Mouse (Mus musculus): ENCODE results near the gene Adam10. TPM values are rescaled to one million over a fixed set of nuclear protein-coding genes. Genes with fewer than 3 reads are reported as not detected.

Gene Adam10
- polyA plus RNA-seq, 1 experiment from 2014 or later = 72.1 TPM

DNA sequence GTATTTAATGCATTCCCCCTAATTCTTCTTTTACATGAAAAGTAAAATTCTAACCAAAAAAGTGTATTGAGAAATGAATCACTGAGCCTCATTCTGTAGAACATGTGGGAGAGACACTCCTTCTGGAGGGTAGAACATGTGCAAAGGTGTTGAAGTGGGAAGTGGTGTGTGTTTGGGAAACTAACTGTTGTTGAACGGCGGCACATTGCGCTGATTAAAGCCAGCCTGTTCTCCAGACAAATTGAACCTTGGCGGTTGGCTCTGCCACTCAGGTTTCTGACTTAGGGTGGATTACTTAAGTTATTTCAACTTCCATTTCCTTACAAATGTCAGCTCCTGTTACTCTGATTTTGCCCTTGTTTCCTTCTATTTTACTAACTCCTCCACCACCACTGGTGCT is 5.1 kb upstream of the Adam10 start:
- H3K36me3 ChIP-seq (ENCODE audit: control insufficient read depth, insufficient read depth, low read length) = no peaks in the 10 kb centered on the region
- 0 out of 4 replicates have a peak, but pooled peaks cover 0 to 3% of the 10 kb centered on the region in 2 experiments for H3K4me1 ChIP-seq (ENCODE audit: control insufficient read depth in 2 of 2, insufficient read depth in 2 of 2, low read length in 2 of 2)
- no peak for ATAC-seq (ENCODE audit: insufficient number of reproducible peaks, insufficient read depth, low FRiP score, low read depth)
- H3K9me3 ChIP-seq (ENCODE audit: control insufficient read depth, low read length) = no peaks in the 10 kb centered on the region
- no peak overlapping the region for H3K4me2 ChIP-seq (ENCODE audit: low read length)
- H3K4me3 ChIP-seq (ENCODE audit: control insufficient read depth in 1 of 2, insufficient read depth in 1 of 2, low read depth in 1 of 2, low read length in 2 of 2) = no peak overlapping the region
- no peak overlapping the region for H3K27ac ChIP-seq (replicated peaks in 1 of 2; ENCODE audit: control insufficient read depth in 1 of 2, insufficient read depth in 1 of 2, low read depth in 2 of 2, low read length in 2 of 2)
- H3K9ac ChIP-seq (ENCODE audit: low read length) = no peak overlapping the region
- no peaks in the 10 kb centered on the region for H3K27me3 ChIP-seq (ENCODE audit: control insufficient read depth, insufficient read depth, low read length)
- 67% methylated on average over 4 of the region's 4 CpGs for WGBS

DNA sequence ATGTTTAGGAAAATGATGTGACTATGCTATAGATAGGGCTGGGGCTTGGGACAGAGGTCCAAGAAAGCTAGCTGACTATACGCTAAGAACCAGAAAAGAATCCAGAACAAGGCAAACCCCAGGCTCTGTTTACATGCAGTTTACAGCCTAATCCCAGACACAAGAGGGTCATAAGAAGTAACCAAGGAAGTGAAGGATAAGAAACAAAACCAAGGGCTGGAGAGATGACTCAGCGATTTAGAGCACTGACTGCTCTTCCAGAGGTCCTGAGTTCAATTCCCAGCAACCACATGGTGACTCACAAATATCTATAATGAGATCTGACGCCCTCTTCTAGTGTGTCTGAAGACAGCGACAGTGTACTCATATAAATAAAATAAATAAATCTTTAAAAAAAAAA is 3.7 kb upstream of the Adam10 start:
- H3K9ac ChIP-seq (ENCODE audit: low read length) = no peak overlapping the region
- no peaks in the 10 kb centered on the region for H3K27me3 ChIP-seq (ENCODE audit: control insufficient read depth, insufficient read depth, low read length)
- no peak overlapping the region for H3K4me2 ChIP-seq (ENCODE audit: low read length)
- WGBS = 74% methylated on average over 4 of the region's 4 CpGs
- H3K9me3 ChIP-seq (ENCODE audit: control insufficient read depth, low read length) = no peaks in the 10 kb centered on the region
- no peaks in the 10 kb centered on the region for H3K36me3 ChIP-seq (ENCODE audit: control insufficient read depth, insufficient read depth, low read length)
- no peak overlapping the region for H3K4me3 ChIP-seq (ENCODE audit: control insufficient read depth in 1 of 2, insufficient read depth in 1 of 2, low read depth in 1 of 2, low read length in 2 of 2)
- no peak overlapping the region for H3K27ac ChIP-seq (replicated peaks in 1 of 2; ENCODE audit: control insufficient read depth in 1 of 2, insufficient read depth in 1 of 2, low read depth in 2 of 2, low read length in 2 of 2)
- 0 out of 4 replicates have a peak, but pooled peaks cover 0 to 3% of the 10 kb centered on the region in 2 experiments for H3K4me1 ChIP-seq (ENCODE audit: control insufficient read depth in 2 of 2, insufficient read depth in 2 of 2, low read length in 2 of 2)
- ATAC-seq (ENCODE audit: insufficient number of reproducible peaks, insufficient read depth, low FRiP score, low read depth) = no peak

- ATAC-seq (ENCODE audit: insufficient number of reproducible peaks, insufficient read depth, low FRiP score, low read depth) = no peak
- Histone ChIP-seq H3K4me1 (ENCODE audit: control insufficient read depth in 2 of 2, insufficient read depth in 2 of 2, low read length in 2 of 2) (peaks cover 0 to 6% of the 10 kb centered on the region in 2 experiments; a peak in 1 of 4 replicates), H3K27ac (replicated peaks in 1 of 2; ENCODE audit: control insufficient read depth in 1 of 2, insufficient read depth in 1 of 2, low read depth in 2 of 2, low read length in 2 of 2) (no peak overlapping the region), H3K36me3 (ENCODE audit: control insufficient read depth, insufficient read depth, low read length) (no peaks in the 10 kb centered on the region), H3K9me3 (ENCODE audit: control insufficient read depth, low read length) (no peaks in the 10 kb centered on the region), H3K4me3 (ENCODE audit: control insufficient read depth in 1 of 2, insufficient read depth in 1 of 2, low read depth in 1 of 2, low read length in 2 of 2) (no peak overlapping the region), H3K4me2 (ENCODE audit: low read length) (no peak overlapping the region), H3K27me3 (ENCODE audit: control insufficient read depth, insufficient read depth, low read length) (no peaks in the 10 kb centered on the region), H3K9ac (ENCODE audit: low read length) (no peak overlapping the region)
- WGBS = 82% methylated on average over 5 of the region's 5 CpGs
These were observed 2.8 kb upstream of the Adam10 start for GRCm38 (mm10) chr9:70675961-70676360.

GRCm38 (mm10) chr9:70679132-70680091 is 615 bp downstream of the Adam10 start:
- H3K36me3 ChIP-seq (ENCODE audit: control insufficient read depth, insufficient read depth, low read length) = no peaks in the 10 kb centered on the region
- ATAC-seq (ENCODE audit: insufficient number of reproducible peaks, insufficient read depth, low FRiP score, low read depth) = peak; percentile 68
- peak overlapping the region; percentile 84 to 97 for H3K4me3 ChIP-seq (ENCODE audit: control insufficient read depth in 1 of 2, insufficient read depth in 1 of 2, low read depth in 1 of 2, low read length in 2 of 2)
- H3K27me3 ChIP-seq (ENCODE audit: control insufficient read depth, insufficient read depth, low read length) = no peaks in the 10 kb centered on the region
- no peaks in the 10 kb centered on the region for H3K9me3 ChIP-seq (ENCODE audit: control insufficient read depth, low read length)
- under 1% methylated on average over 85 of the region's 103 CpGs for WGBS
- H3K4me2 ChIP-seq (ENCODE audit: low read length) = peak overlapping the region; percentile 81
- H3K27ac ChIP-seq (replicated peaks in 1 of 2; ENCODE audit: control insufficient read depth in 1 of 2, insufficient read depth in 1 of 2, low read depth in 2 of 2, low read length in 2 of 2) = peak overlapping the region; percentile 87 to 97
- peak overlapping the region; percentile 97 for H3K9ac ChIP-seq (ENCODE audit: low read length)
- H3K4me1 ChIP-seq (ENCODE audit: control insufficient read depth in 2 of 2, insufficient read depth in 2 of 2, low read length in 2 of 2) = peaks cover 0 to 22% of the 10 kb centered on the region in 2 experiments; a peak in 2 of 4 replicates

GRCm38 (mm10) chr9:70682202-70682601 is 3.4 kb downstream of the Adam10 start:
- WGBS = 31% methylated on average over 1 of the region's 1 CpGs
- Histone ChIP-seq H3K36me3 (ENCODE audit: control insufficient read depth, insufficient read depth, low read length) (no peaks in the 10 kb centered on the region), H3K27me3 (ENCODE audit: control insufficient read depth, insufficient read depth, low read length) (no peaks in the 10 kb centered on the region), H3K9me3 (ENCODE audit: control insufficient read depth, low read length) (no peaks in the 10 kb centered on the region), H3K4me1 (ENCODE audit: control insufficient read depth in 2 of 2, insufficient read depth in 2 of 2, low read length in 2 of 2) (peaks cover 0 to 38% of the 10 kb centered on the region in 2 experiments; a peak in 2 of 4 replicates), H3K27ac (replicated peaks in 1 of 2; ENCODE audit: control insufficient read depth in 1 of 2, insufficient read depth in 1 of 2, low read depth in 2 of 2, low read length in 2 of 2) (no peak overlapping the region), H3K9ac (ENCODE audit: low read length) (no peak overlapping the region), H3K4me3 (ENCODE audit: control insufficient read depth in 1 of 2, insufficient read depth in 1 of 2, low read depth in 1 of 2, low read length in 2 of 2) (no peak overlapping the region), H3K4me2 (ENCODE audit: low read length) (no peak overlapping the region; the same call in 1 of the 2 replicates)
- ATAC-seq (ENCODE audit: insufficient number of reproducible peaks, insufficient read depth, low FRiP score, low read depth) = no peak

- Histone ChIP-seq H3K4me3 (ENCODE audit: control insufficient read depth in 1 of 2, insufficient read depth in 1 of 2, low read depth in 1 of 2, low read length in 2 of 2) (no peak overlapping the region), H3K4me2 (ENCODE audit: low read length) (peak overlapping the region; percentile 23; the same call in 1 of the 2 replicates), H3K36me3 (ENCODE audit: control insufficient read depth, insufficient read depth, low read length) (no peaks in the 10 kb centered on the region), H3K27ac (replicated peaks in 1 of 2; ENCODE audit: control insufficient read depth in 1 of 2, insufficient read depth in 1 of 2, low read depth in 2 of 2, low read length in 2 of 2) (no peak overlapping the region), H3K9ac (ENCODE audit: low read length) (no peak overlapping the region), H3K4me1 (ENCODE audit: control insufficient read depth in 2 of 2, insufficient read depth in 2 of 2, low read length in 2 of 2) (peaks cover 2 to 46% of the 10 kb centered on the region in 2 experiments; a peak in 3 of 4 replicates), H3K27me3 (ENCODE audit: control insufficient read depth, insufficient read depth, low read length) (no peaks in the 10 kb centered on the region), H3K9me3 (ENCODE audit: control insufficient read depth, low read length) (no peaks in the 10 kb centered on the region)
- no peak for ATAC-seq (ENCODE audit: insufficient number of reproducible peaks, insufficient read depth, low FRiP score, low read depth)
- WGBS = 35% methylated on average over 2 of the region's 2 CpGs
These were observed 9.6 kb downstream of the Adam10 start for GRCm38 (mm10) chr9:70688301-70688968.

- no peak for ATAC-seq (ENCODE audit: insufficient number of reproducible peaks, insufficient read depth, low FRiP score, low read depth)
- Histone ChIP-seq H3K9me3 (ENCODE audit: control insufficient read depth, low read length) (no peaks in the 10 kb centered on the region), H3K27me3 (ENCODE audit: control insufficient read depth, insufficient read depth, low read length) (no peaks in the 10 kb centered on the region), H3K4me3 (ENCODE audit: control insufficient read depth in 1 of 2, insufficient read depth in 1 of 2, low read depth in 1 of 2, low read length in 2 of 2) (no peak overlapping the region), H3K36me3 (ENCODE audit: control insufficient read depth, insufficient read depth, low read length) (no peaks in the 10 kb centered on the region), H3K27ac (replicated peaks in 1 of 2; ENCODE audit: control insufficient read depth in 1 of 2, insufficient read depth in 1 of 2, low read depth in 2 of 2, low read length in 2 of 2) (no peak overlapping the region), H3K9ac (ENCODE audit: low read length) (no peak overlapping the region), H3K4me1 (ENCODE audit: control insufficient read depth in 2 of 2, insufficient read depth in 2 of 2, low read length in 2 of 2) (peaks cover 2 to 44% of the 10 kb centered on the region in 2 experiments; a peak in 3 of 4 replicates), H3K4me2 (ENCODE audit: low read length) (no peak overlapping the region)
- WGBS = 76% methylated on average over 3 of the region's 3 CpGs
These were observed 11.1 kb downstream of the Adam10 start for GRCm38 (mm10) chr9:70689926-70690325.

Data from heart, embryonic 14.5 days (tissue).